ENCODE assay signal across 9 mouse cellular contexts in genomic region chr5:112427283-112427682, GRCm38 (mm10). TPM values are rescaled to one million over a fixed set of nuclear protein-coding genes. Genes with fewer than 3 reads are reported as not detected.
A peak's percentile ranks its signal among the peaks of the same experiment; 100 is the strongest.
DNase-seq lines count a peak whose midpoint lies in the region; ATAC-seq lines count a peak whose summit lies in the region.
"Had no signal": no experiment of that assay in that cellular context is flagged by ENCODE, and none has a peak within 500 bp of the region (broad histone marks: within the 10 kb centered on the region; RNA-seq: fewer than 3 reads in every experiment).

No protein-coding gene starts in this region.

- DNase-seq in kidney, adult 9 months = peak; percentile 49
- peak; percentile 79 for DNase-seq in ZHBTc4 (ENCODE audit: low read depth, low spot score)
- DNase-seq in cerebellum, postnatal 36 days = peak; percentile 81 to 83
- peak; percentile 27 to 63 for DNase-seq in heart, postnatal 36 days
- DNase-seq in limb, embryonic 11.5 days (ENCODE audit: low spot score) = peak; percentile 81
- peak; percentile 88 for DNase-seq in thymus, postnatal 4 days

- peaks cover 15% of the 10 kb centered on the region for H3K27me3 ChIP-seq in kidney, embryonic 16.5 days (ENCODE audit: insufficient read depth, low read length)
- no peaks in the 10 kb centered on the region; the same call in 1 of the 2 replicates for H3K27me3 ChIP-seq in limb, embryonic 11.5 days (ENCODE audit: control insufficient read depth, insufficient read depth, low read length)

- H3K9me3 ChIP-seq in kidney, embryonic 16.5 days (ENCODE audit: low read length) = no peaks in the 10 kb centered on the region
- no peaks in the 10 kb centered on the region for H3K9me3 ChIP-seq in limb, embryonic 11.5 days (ENCODE audit: control insufficient read depth, low read length)

- H3K4me1 ChIP-seq in kidney, embryonic 16.5 days (ENCODE audit: insufficient read depth, low read length) = peaks cover 8% of the 10 kb centered on the region
- peaks cover 7% of the 10 kb centered on the region; the same call in 1 of the 2 replicates for H3K4me1 ChIP-seq in limb, embryonic 11.5 days (ENCODE audit: control insufficient read depth, insufficient read depth, low read length)

- no peak overlapping the region for H3K4me3 ChIP-seq in kidney, embryonic 16.5 days (ENCODE audit: low read length)
- no peak overlapping the region for H3K4me3 ChIP-seq in limb, embryonic 11.5 days (ENCODE audit: low read depth, low read length)
- H3K4me3 ChIP-seq: megakaryocyte, embryonic 14.5 days had no signal

- H3K27ac ChIP-seq in kidney, embryonic 16.5 days (ENCODE audit: low read length) = no peak overlapping the region
- no peak overlapping the region for H3K27ac ChIP-seq in limb, embryonic 11.5 days (replicated peaks; ENCODE audit: low read depth, low read length)

- intact Hi-C loops in heart, postnatal 36 days (cut with DNase I) = loop anchor here (5.0 kb wide), 2 partner anchors 85 to 215 kb away; partner anchors contain the start of genes Hps4 and Srrd

- no peaks in the 10 kb centered on the region for H3K36me3 ChIP-seq in kidney, embryonic 16.5 days (ENCODE audit: insufficient read depth, low read length)
- no peaks in the 10 kb centered on the region for H3K36me3 ChIP-seq in limb, embryonic 11.5 days (ENCODE audit: control insufficient read depth, insufficient read depth, low read length)

- no peak for ATAC-seq in kidney, embryonic 16.5 days (ENCODE audit: low FRiP score, low TSS enrichment)
- ATAC-seq in limb, embryonic 11.5 days (ENCODE audit: insufficient number of reproducible peaks, low FRiP score, low TSS enrichment, low read depth) = no peak
- peak; percentile 24; the same call in 1 of the 2 replicates for ATAC-seq in neutrophil, adult 5-6 weeks (ENCODE audit: extremely low read depth, insufficient number of reproducible peaks, low FRiP score, poor library complexity, severe bottlenecking)

- no peak overlapping the region for H3K4me2 ChIP-seq in kidney, embryonic 16.5 days (replicated peaks; ENCODE audit: low read depth, low read length)
- no peak overlapping the region for H3K4me2 ChIP-seq in limb, embryonic 11.5 days (ENCODE audit: low read depth, severe bottlenecking)

- WGBS in kidney, embryonic 16.5 days = 55% methylated on average over 2 of the region's 2 CpGs
- WGBS in limb, embryonic 11.5 days = 51% methylated on average over 2 of the region's 2 CpGs

- no peak overlapping the region for H3K9ac ChIP-seq in kidney, embryonic 16.5 days (replicated peaks; ENCODE audit: low read length)
- H3K9ac ChIP-seq in limb, embryonic 11.5 days (ENCODE audit: low read length) = no peak overlapping the region

RNA-seq across cellular contexts. Expression of gene Gm6588, which starts 21.9 kb away (rescaled TPM):
- not detected in 2 replicates for polyA plus RNA-seq in kidney, embryonic 16.5 days (2015; fragmentation: Nextera tagmentation; extraction: Ambion mirVana)
- total RNA-seq in heart, postnatal 36 days (2021) = not detected
- polyA plus RNA-seq in limb, embryonic 11.5 days (2014; fragmentation: Nextera tagmentation; extraction: Ambion mirVana) = not detected in 2 replicates
- total RNA-seq in neutrophil, adult 5-6 weeks (2017) = not detected in 2 replicates

RNA-seq across cellular contexts. Expression of gene Asphd2, which starts 32.6 kb away (rescaled TPM):
- 3.8 and 4.9 TPM in 2 replicates for polyA plus RNA-seq in kidney, embryonic 16.5 days (2015; fragmentation: Nextera tagmentation; extraction: Ambion mirVana)
- total RNA-seq in heart, postnatal 36 days (2021) = under 1 TPM; 0.49 to 0.92 TPM
- 26.1 and 27.1 TPM in 2 replicates for polyA plus RNA-seq in limb, embryonic 11.5 days (2014; fragmentation: Nextera tagmentation; extraction: Ambion mirVana)
- total RNA-seq in neutrophil, adult 5-6 weeks (2017) = not detected in 2 replicates
